Mouse (Mus musculus): ENCODE results near the gene Nom1.

Gene Nom1

DNA sequence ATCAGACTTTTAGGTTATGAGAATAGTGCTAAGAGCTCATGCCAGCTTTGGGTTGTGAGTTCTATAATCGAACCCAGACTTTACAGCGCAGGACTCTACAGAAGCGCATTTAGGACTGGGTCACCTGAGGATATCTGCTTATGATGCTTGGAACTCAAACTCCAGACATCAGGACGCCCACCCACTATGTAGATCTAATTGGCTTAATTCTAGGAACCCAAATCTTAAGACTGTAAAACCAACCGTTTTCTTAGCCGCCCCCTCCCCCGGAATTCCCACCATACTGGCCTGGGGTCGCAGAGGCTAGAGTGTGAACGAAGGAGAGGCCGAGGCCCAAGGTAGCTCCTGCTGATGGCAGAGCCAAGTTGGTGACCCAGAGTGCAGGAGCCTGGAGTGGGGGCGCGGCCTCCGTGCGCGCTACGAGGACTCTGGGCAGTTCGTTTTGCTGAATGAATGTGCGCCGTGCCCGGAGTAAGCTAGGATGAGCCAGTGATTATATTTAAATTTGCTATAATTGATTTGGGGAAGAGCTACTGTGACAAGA is 36.5 kb downstream of the Nom1 start:
- no peak for DNase-seq (ENCODE audit: low spot score)

DNA sequence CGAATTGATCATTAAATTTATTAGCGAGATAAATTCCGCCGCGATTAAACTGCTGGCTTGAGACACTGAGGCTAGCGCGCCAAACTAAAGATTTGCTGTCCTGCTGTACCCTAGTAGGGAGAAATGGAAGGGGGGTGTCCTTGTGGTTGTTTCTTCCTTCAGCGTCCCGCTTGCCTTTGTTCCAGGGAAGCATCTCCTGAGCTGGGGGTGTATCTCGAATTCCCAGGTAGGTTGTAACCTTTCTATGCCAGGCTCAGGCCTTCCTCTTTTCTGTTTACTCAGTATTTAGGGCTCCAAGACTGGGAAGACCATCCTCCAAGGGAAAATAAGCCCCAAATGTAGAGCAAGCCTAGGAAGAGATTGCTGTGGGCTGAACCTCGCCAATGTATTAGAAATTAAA is 36.9 kb downstream of the Nom1 start:
- no peak for DNase-seq (ENCODE audit: low spot score)

DNA sequence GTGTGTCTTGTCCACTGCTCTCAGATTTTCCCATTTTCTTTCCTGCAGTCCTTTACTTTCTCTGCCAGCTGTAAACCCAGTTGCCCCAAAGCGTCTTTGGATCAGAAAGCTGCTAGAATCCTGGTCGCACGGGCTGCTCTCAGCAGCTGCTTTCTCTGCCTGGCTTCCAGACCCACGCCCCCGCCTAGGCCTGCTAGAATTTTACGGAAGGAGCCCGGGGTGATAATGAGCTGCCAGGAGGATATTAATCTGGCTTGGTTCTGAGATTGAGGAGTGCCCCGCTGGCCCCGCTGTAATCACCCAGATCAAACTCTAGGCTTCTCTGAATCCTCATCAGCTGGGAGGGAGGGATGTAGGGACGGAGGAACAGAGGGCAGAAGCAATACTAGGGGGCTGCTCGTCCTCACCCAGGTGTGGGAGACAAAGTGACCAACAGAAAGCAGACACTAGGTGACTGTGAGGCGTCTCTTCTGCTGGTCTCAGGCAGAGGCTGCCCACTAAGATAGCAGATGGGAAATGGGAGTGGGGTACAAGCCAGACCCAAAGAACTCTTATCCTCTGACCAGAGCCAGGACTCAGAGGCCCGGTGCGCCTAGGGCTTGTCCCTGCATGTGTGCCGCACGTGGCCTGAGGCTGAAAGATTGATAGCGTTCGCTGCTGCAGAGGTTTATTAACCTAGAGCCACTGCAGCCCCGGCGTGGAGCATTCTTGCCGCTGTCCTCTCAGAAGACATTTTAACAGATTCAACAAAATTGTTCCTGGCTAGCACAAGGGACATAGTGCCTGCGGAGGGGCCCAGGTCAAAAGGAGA is 37.6 kb downstream of the Nom1 start:
- DNase-seq (ENCODE audit: low spot score): no peak

DNA sequence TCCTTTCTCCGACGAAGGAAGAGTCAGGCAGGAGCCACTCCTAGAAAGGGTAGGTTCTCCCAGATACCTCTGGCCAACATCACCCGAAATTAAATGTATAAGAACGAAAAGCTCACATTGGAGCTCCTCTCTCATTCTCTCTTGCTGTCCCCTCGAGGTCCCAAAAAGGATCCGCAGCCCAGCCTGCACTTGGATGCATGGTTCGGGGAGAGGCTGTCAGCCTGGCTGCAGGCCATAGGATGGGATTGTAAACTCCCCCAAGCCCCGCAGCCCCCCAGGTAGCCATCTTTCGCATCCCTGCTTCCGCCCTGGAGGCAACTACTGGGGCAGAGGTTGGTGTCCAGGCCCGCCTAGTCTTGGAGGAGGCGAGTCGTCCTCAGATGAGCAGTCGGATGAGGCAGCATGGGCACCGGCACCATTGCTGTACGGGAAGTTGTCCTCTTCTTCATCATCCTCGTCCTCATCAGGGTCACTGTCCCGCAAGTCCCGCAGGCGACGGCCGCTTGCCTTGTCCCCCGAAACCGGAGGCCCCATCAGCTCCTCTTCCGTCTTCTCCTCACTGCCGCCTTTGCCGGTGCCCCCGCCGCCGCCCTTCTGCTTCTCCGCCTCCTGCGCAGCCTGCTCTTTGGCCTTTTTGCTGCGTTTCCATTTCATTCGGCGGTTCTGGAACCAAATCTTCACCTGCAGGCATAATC is 39.2 kb downstream of the Nom1 start:
- no peak for DNase-seq (ENCODE audit: low spot score)

DNA sequence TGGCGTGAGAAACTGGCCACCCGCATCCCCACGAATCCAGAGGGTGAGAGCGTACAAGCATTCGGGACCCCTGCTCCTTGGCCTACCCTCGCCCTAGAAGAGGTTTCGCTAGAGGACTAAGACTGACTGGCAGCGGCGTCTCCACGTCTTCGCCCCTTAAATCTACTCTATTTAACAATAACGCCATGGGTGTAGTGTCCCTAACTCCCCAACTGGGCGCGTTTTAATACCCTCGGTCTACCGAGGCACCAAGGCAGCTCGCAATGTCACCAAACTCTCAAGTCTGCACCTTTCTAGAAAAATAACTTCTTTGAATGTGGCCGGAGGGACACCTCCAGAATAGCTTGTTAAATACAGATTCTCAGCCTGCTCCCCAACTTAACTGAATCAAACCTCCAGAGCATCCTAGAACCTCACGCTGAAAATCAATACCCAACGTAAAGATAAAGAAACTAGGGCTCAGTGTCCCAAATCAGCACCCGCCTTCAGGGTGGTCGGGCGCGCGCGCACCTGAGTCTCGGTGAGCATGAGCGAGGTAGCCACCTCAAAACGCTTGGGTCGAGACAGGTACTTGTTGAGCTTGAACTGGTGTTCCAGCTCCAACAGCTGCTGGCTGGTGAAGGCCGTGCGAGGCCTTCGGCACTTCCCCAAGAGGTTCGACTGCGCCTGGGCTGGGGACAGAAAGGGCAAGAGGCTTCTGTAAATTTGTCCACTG is 39.9 kb downstream of the Nom1 start:
- no peak for DNase-seq (ENCODE audit: low spot score)

DNA sequence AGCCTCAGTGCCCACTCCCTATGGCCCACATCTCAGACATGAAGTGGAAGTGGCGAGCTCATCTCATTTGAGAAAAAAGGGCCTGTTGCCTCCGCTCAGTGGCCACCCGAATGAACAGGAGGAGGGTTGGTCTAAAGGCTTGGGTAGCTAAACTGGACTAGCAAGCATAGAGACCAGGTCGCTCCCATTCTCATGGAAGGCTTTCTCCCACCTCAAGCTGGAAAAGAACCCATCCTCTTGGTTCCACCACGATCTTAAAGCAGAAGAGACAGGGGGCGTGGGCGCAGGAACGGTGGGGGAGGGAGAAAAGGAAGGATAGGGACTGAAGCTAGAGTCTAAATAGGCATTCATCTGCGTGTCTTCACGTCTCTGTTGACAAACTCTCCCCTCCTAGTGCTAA is 40.6 kb downstream of the Nom1 start:
- no peak for DNase-seq (ENCODE audit: low spot score)

DNA sequence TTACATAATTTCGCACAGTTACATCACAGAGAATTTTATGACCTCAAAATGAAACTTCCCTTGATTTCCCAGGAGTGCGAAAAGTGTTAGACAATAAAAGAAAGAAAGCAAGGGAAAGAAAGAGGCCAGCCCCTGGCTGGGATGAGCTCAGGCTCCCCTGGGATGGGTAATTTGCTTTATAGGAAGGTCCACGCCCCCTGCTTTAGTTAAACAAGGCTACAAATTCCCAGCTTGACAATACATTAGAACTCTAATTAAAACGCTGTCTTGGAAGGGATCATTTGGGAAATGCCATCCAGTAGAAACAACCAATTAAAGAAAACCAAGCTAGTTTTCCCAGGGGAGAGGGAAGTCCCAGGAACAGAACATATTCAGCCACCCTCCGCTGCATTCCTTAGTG is 41.1 kb downstream of the Nom1 start:
- no peak for DNase-seq (ENCODE audit: low spot score)

DNA sequence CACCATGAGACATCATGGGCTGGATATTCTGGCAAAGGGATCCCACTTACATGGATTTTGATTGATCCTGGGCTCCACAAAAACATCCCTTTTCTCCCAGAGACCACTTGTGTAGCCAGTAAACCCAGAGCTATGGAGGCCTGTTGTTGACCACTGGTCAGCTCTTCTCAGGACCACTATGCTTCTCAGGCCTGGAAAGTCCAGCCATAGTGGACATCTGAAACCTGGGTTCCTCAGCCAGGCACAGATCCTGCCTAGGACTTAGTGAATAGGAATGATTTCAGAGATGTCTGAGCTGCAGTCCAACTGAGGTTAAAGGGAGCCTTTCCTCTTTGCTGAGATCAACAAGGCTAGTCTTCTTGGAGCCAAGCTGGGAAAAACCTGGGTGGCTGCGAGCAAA is 41.6 kb downstream of the Nom1 start:
- DNase-seq (ENCODE audit: low spot score): no peak

DNA sequence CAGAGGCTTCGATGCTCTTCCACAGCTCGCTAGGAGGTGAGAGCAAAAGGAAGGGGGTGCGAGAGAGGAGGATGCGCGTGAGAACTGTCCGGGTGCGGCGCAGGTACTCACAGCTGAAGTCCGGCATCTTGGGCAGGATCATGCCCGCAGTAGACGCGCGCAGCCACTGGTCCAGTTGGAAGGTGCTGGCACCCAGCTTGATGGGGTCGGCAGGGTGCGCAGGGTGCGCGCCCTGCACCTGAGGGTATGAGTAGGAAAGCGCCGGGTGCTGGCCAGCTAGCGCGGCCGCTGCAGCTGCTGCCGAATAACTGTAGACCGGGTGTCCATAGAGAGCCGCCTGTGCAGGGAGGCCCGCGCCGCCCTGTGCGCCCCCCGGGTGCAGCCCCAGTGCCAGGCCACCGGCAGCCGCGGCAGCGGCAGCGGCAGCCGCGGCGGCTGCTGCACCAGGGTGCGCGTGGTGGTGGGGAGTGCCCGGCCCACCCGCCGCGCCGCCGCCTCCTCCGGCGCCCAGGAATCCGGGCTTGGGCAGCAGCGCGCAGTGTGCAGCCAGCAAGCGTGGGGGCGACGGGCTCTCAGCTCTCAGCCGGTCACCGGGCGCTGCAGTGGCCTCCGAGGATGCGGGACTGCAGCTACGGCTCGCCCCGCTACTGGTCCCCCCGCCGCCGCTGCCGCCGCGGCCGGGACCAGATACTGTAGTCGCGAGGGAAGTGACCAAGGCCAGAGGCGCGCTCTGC is 43.2 kb downstream of the Nom1 start:
- DNase-seq (ENCODE audit: low spot score): no peak

DNA sequence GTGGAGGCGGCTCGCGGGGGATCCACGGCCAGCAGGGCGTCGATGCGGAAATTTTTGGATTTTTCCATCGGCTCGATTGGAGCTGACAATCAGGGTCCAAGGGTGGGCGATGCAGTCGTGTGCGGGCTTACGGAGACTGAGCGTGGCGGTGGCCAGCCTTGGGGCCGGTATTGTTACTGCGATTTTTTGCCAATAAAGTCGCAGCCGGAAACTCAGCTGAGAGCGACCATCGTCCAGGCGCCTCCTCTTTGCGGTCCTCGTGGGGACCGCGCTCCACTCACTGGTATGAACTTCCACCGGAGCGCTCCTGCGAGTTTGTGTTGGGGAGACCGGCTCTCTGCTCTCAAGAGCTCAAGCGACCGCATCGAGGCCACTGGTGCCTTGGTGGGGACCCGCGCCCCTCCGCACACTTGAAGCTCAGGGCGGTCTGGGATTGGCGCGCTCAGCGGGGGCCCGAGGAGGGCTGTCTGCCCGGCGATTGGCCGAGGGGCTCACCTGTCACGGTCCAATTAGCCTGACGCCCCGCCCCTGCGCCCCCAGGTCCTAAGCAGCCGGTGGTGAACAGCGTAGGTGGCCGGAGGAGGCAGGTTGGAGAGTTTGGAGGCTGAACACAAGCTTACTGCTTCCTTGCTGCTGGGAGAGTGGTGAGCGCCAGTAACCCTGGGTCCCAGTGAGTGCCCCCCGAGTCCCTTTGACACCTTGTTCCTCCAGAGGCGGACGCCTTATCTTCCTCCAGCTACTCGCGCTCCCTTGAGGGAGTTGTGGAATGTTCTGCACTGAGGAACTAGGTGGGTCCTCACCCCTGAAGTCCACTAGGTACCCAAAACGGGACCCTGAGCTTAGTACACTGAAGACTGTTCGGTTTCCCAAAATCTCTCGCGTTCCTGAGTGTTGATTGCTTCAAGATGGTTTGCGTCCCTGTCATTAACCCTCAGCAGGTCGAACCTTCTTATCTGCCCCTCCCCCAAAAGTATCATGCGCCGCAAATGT is 44.0 kb downstream of the Nom1 start, which contains the start of gene Mnx1:
Gene Mnx1, minus strand, starts transcription at position 263 of the 990 bp plus-strand sequence.
- no peak for DNase-seq (ENCODE audit: low spot score)

DNA sequence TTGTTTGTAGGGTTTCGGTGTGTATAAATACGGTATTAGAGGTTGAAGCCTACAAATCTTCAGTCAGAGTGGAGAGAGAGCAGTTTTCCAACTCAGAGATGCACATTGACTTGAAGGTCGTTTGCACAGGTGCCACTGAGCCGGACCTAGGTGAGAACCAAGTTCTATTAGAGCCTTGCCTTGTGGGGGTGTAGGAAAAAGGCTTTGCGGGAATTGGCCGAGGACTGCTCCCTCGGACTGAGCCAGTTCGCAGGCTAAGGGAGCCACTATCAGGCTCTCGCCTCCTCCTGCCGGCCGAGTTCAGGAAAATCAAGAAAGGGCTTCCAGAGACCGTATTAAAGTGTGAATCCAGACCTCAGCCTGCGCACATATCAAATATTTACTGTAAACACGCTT is 44.7 kb downstream of the Nom1 start:
- DNase-seq (ENCODE audit: low spot score): no peak

DNA sequence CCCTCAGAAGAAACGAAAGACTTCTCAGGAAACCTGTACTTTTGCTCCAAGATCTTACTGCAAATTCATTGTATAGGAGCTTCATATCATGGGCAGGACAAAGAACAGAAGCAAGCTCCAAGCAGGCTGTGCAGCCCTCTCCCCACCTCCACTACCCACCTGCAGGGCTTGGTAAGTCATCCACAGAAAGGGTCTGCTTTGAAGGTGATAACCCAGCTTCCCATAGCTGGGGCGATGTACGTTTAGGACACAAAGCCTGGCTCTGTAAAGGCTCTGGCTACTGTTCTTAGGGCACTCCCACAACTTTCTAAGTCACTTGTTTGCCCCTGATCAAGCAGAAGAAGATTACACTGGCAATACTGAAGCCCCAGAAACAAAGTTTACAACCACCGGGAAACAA is 49.3 kb downstream of the Nom1 start:
- no peak for DNase-seq (ENCODE audit: low spot score)

DNA sequence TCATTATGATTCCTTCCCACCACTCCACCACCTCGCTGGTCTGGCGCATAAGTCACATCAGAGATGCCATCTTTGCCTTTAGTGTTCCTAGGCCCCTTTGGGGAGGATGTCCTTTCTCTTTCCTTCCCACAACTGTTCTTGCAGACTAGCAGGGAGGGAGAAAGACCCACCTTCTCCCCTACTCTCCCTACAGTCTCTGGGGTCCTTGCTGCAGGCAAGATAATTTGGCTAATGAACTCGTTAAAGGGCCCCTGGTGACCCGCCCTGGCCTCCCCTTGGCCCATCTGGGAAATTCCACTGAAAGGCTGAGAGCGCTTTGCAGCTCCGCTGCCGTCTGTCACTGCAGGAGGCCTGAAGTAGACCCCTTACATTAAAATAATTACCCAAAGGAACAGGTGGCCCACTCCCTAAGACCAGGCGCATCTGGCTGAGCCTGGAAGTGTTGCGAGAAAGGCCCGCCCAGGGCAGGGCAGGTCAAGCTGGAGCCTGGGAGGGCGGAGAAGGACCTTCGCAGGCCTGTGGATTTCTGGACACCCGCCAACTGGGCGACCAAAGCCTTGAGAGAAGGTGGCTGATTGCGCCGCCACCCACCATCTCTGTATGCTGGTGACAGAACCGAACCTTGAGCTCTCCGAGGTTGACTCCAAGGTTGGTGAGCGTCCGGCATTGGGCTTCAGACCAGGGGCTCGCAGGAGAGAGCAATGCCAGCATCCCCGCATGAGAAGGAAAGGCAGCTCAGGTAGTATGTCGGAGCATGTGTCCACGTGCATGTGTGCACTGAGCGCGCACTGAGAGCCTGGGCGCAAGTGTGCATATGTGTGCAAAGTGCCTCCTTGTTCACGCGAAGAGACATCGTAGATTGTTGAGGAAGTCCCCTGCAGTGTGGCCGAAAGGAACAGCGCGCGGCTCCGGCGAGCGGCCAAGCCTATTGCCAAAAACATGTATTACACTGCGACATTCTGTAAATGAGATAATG is 50.8 kb downstream of the Nom1 start:
- no peak for DNase-seq (ENCODE audit: low spot score)

DNA sequence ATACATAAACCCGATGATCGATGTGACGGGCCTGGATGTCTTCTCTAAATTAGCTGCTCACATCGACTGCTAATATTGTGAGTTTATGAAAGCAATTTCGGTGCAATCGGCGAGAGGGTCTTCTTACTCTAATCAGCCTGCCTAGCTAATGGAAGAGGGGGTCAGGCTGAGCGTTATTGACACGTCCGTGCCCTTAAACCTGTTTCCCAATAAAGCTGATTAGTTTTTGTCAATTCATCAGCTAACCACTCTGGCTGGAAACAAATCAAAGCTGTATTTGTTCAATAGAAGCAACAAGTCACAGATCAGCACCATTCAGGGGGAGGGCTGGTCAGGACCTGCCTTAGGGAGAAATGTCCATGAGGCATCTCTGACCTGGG is 51.5 kb downstream of the Nom1 start:
- DNase-seq (ENCODE audit: low spot score): no peak

DNA sequence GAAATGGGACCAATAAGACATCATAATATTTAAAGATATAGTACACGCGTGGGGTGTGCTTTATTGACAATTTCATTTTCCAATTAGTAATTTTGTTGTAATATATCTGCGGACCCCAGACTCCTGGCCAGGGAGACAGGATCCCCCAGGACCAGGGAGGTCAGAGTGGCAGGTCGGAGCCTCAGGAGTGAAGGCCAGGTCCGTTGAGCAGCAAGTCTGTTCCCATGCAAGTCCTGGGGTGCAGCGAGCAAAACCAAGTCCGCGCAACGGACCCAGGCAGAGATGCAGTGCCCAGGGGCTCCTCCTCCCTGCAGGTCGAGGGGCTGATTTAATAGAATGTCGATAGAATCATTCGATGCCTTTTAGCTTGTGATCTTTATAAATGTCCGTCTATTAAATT is 52.9 kb downstream of the Nom1 start:
- DNase-seq (ENCODE audit: low spot score): no peak

DNA sequence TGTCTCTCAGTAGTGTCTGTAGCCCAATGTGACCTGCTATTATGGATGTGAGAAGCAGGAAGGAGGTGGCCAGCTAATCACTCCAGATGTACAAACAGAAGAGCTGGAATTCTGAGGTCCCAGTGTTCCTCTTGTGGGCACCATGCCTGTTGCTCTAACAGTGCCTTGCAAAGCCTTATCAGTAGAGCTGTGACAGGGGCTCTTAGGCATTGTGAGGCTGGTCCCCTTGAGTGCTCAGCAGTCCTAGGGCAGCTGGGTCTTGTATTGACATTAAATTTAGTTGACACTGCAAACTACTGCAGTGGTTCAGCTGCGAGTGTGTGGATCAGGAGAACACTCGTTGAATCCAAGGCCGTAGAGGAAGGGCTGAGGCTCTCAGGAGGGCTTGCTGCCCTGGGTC is 72.5 kb downstream of the Nom1 start:
- no peak for DNase-seq (ENCODE audit: low spot score)

Data from urinary bladder, postnatal 10 days (tissue).